Mouse (Mus musculus) ES-Bruce4 (cell line): ENCODE measurements at regions not wholly inside any gene's neighbourhood (a gene's known extent, or its start where the extent isn't known, plus 50 kb on each side); places are given as distances from the start of the nearest gene placed in this dataset.

Experiments
- CTCF ChIP-seq: IDR thresholded peaks from one replicate; pipeline ENCODE4 v1.8.1; 2011; ENCODE audit warnings: low read depth, low read length
- EP300 ChIP-seq: IDR thresholded peaks from 2 replicates; pipeline ENCODE4 v1.6.1; 2011; ENCODE audit warnings: low read depth, low read length; ENCODE audit not compliant: insufficient read depth
- POLR2A ChIP-seq: IDR thresholded peaks from one replicate; pipeline ENCODE4 v1.8.1; 2011; ENCODE audit warnings: low read length; ENCODE audit not compliant: insufficient read depth

- TF ChIP-seq CTCF (no peak), POLR2A (no peak), EP300 (no peak)
Measured at GRCm38 (mm10) chr12:109532392-109532791, 67.7 kb downstream of the Rtl1 start.
